Mouse (Mus musculus) NIH3T3 (cell line): ENCODE measurements around the gene Asxl1.

Experiments used
- DNase-seq: peaks from one replicate; pipeline ENCODE4 v3.0.0-alpha.2; 2012; ENCODE audit warnings: low read depth

Gene Asxl1

DNA sequence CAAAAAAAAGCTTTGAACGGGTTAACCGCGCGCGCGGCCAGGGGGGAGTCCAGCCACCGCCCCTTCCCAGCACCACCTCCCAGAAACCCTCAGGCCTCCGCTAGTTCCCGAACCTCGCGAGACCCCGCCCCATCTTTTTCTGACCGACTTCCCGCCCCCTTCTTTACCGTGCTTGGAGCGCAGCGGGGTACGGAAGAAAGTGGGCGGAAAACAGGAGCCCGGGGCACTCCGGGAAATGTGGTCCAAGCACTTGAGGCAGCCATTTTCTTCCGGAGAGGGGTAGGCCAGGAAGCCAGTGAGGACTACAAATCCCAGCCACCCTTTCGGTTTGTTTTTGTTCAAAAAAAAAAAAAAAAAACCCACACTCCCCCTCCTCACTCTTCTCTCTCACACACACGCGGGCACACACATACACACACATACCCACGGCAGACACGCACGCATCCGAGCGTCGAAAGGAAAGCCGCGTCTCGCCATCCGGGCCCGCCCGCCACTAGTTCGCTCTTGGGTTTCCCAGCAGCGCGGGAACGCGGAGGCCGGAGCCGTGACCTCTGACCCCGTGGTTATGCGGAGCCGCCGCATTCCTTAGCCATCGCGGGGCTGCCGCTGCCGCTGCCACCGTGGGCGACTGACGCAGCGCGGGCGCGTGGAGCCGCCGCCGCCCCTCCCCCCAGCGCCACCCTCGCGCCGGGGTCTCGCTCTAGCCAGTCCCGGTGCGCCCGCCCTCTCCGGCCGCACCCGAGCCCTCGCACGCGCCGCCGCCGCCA lies at the start of gene Asxl1:
Gene Asxl1, plus strand, starts transcription at position 376 of the 767 bp plus-strand sequence.
- peak; percentile 98 for DNase-seq

DNA sequence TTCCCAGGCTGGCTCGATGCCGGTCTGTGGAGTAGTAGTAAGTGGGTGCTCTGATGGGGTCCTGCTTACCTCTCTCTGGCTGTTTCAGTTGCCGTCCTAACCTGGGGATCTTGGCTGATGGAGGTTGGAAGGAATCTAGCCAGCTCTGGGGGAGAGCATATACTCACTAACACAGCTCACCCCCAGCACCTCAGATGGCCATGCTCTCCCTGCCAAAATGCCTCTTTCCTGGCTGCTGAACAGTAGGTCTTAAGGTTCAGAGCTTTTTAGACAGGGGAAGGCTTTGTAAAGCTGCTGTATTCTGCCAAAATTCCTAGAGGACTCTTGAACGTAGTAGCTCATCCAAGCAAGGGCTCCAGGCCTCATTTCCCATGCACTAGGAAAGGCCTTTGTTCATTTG lies 47.9 kb upstream of the Asxl1 start:
- DNase-seq, result no peak

DNA sequence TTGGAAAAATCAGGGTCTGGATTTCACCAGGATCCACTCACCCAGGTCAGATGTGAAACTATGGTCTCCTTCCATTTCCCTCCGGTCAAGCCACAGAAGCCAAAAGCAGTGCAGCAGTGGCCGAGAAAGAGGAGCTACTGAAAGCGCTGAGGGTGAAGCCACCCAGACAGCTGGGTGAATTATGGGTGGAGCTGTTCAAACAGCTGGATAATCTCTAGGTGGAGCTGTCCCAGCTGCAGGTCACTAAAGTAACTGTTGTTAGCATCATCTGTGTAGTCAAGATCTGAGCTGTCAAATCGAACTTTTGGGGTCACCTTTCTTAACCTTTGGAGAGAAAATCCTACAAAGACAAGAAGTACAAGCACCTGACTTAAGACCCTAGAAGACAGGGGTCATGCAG lies 47.2 kb upstream of the Asxl1 start:
- DNase-seq, result no peak

DNA sequence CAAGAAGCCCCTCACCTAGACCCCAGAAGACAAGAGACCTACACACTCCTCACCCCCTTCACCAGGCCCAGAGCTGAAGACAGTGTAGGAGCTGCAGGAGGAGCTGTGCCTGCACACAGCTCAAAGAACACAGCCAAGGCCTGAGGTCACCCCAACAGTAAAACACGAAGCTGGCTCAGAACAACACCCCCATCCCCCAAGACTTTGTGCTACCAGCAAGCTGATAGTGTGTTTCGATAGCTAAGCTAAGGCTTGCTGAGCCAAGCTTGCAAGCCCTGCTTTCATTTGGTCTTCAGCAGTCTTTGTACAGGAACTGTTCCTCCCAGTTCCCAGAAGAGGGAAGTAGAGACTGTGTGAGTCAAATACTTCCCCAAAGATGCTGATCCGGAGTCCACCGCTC lies 46.8 kb upstream of the Asxl1 start:
- DNase-seq, result peak; percentile 11

DNA sequence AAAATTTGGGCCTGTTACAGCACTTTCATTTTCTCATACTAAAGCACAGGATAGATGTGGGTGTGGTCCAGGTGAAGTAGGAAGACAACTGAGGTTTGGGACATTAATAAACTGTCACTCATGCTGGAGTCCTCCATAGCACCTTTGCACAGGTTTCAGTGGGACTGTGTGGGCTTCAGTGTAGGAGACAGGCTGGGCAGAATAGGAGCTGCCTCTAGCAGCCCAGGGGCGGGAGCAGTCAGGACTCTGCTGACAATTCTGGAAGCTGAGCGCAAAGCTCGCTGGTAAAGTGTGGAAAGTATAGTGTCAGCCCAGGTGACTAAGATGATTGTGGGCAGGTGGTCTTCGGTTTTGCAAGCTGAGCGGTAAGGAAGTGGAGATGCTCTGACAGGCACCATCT lies 44.5 kb upstream of the Asxl1 start:
- DNase-seq, result no peak

DNA sequence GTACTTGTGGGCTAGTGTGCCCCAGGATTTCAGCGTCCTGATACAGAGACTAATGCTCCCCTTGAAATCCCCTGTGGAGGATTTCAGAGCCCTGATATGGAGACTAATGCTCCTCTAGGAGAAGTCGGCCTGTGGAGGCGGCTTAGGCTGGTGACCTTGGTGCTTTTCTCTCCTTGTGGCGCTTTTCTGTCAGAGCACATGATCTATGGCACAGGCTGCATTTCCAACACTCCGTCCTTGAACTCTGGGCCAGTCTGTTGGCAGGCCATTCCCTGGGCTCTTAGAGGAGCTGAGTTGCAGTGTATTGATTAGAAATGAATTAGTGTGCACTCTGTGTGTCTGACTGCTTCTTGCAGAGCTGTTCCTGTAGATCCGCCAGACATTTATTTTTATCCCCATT lies 40.4 kb upstream of the Asxl1 start:
- no peak for DNase-seq

DNA sequence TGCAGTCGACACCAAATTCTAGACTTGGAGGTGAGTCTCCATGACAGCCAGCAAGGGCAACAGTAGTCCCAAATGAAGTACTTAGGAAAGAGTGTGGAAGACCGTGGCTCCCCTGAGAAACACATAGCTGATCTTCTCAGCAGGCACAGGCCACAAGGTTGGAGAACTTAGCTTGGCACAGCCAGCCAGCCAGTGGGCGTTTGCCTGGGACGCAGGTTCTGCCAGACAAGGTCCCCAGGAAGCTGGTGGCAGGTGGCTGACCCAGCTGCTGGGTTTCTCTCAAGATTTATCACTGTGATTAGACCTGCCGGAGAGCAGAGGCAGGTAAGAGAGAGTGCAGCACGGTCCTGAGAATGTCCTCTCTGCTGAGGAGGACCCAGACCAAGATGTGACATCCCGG lies 37.0 kb upstream of the Asxl1 start:
- DNase-seq, result no peak

DNA sequence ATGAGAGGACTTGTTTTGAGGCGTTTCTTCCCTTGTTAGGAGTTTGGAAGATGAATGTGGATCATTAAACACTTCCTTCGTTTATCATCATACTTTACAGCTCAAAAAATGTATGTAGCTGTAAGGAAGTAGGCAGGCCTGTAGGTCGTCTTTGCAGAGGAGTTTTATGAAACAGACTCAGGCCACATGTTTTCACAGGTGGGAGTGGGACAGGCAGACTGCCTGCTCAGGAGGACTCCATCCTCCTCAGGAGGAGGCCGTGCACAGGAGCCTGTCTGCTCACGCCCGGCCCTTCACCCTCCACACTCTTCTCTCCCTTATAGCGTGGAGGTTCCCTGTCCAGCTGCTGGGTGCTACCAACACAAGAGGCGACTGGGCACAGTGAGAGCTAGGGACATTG lies 36.5 kb upstream of the Asxl1 start:
- DNase-seq, result no peak

DNA sequence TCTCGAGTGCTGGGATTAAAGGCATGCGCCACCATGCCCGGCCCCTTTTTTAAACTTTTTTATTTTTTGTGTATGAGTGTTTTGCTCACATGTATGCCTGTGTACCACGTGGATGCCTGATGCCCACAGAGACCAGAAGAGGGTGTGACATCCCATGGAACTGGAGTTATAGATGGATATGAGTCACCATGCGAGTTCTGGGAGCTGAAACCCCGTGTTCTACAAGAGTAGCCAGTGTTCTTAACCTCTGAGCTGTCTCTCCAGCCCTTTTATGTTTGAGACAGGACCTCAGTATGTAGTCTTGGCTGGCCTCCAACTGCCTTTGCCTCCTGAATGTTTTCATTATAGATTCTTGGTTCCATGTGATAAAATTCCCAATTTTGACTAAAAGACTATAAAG lies 35.4 kb upstream of the Asxl1 start:
- DNase-seq, result peak; percentile 90

DNA sequence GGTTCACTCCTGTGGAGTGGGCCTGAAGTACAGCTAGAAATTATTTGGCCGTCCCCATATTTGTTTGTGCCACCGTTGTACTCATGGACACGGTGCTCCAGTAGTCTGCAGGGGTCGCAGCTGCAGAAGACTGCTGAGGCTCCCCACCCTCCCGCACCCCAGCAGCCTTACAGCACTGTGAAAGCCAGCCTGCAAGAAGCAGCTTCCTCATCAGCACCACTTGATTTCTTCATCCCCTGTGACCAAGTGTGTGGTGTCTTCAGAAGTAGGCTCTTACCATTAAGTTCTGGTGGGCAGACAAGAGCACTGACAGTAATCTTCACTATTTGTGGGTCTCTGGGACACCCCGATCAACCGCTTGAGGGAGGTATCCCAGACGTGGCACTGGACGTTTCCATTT lies 32.7 kb upstream of the Asxl1 start:
- DNase-seq, result no peak

DNA sequence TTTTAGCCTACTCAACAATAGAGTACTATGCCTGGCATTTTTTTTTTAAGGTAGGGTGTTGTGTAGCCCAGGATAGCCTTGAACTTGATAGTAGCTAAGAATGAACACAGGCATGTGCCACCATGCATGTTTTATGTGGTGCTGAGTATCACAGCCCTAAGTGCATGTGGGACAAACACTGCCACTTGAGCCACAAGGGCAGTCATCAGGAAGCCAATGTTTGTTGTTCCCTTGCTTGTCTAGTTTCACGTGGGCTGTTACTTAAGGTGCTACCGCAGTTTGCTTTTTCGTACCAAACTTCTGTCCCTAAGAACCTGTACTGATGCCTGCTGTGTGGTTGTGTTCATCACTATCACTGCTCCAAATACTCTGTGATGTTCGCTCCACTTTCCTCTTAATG lies 27.2 kb upstream of the Asxl1 start:
- no peak for DNase-seq

DNA sequence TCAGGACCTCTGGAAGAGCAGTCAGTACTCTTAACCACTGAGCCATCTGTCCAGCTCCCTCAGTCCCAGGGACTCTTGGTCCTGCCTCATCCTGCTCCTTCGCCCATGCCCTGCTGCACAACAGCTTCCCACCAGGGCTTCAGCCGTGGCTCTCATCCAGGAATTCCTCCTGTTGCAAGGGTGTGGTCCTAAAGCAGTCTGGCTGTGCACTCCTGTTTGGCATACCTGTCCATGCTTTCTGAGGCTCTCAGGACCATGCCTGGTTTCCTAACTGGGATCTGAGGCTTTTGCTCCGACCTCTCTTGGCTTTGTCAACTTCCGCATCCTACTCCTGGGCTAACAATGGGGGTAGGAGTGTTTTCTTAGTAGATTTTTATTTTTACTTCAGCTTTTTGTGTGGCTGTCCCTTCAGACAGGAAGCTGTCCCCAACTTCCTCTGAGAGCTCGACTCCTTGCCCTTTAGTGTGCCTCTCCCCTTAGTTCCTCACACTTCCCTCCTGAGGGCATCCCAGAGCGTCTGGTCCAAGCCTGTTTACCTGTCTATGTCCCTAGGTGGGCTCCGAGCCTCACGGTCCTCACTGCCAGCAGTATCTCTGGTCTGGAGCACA lies 26.5 kb upstream of the Asxl1 start:
- DNase-seq, result no peak

DNA sequence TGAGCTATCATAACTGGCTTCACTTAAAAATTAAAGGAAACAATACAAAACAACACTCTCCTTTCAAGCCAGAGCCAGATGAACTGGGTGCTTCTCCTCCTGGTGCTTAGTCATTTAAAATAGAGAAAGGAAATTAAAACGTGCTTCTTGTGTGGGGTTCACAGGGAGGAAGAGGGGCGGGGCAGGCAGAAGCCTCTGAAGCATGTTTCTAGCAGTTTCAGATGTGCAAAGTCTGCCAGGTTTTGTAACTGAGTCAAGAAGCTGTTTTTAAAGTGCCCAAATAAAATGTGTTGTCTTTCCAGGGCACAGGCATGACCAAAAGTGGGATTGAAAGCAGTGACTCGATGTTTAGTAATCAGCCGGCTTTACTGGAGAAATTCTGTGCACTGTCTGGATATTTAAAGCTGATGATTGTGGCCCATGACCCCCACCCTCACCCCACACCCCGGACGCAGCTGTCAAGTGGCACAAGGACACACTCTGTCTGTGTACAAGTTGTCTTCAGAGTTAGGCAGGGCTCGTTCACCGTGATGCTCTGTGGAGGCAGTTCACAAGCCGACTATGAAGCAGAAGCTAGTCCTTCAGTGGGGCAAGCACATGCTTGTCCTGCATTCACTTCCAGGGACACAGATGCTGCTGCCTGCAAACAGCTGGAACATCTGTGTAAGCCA lies 19.8 kb upstream of the Asxl1 start:
- peak; percentile 43 for DNase-seq

DNA sequence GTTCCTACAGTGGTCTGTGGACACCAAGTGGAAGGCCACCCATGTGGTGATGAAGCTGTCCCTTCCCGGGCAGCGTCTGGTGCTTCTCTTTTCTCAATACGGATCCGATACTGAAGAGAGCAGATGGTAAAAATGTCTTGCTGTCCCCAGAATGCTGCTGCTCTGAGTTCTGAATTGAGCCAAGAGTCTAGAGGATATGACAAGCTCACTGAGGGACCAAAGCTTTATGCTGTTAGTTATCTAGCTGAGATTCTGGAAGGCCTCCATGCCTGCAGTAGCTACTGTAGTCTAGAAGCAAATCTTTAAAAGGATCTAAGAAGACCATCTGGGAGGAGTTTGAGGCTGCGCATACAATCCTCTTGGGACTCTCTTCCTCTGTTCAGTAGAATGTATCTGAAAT lies 13.4 kb upstream of the Asxl1 start:
- no peak for DNase-seq

DNA sequence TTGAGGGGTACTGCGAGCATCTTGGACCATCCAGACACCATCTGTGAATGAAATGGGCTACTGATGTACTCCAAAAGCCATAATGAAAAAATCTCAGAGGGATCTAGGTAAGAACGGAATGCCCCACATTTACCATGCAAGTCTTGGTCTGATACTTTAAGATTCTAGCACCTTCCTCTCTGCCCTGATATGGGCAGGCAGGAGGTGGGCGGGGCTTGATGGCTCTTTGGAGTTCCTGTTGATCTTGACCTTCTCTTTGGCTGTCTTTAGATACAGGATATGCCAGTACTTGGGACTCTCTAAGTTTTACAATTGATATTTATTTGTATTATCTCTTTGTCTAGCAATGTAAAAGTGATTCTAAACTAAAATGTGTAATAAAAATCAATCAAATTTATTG lies 12.6 kb upstream of the Asxl1 start:
- no peak for DNase-seq

DNA sequence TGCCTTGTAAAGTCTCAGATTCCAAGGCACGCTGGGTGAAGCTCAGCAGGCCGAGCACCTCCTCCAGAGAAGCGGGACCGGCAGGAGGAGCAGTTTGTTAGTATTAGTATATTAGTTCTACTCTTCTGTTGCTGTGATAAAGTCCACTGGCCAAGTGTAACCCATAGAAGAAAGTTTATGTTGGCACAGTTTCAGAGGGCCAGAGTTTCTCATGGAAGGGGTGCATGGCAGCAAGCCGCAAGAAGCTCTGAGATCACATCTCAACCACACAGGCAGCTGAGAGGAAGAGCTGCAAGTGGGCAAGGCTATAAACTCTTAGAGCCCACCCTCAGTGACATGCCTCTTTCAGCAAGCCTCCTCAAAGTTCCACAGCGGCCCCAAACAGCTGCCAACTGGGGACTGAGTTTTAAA lies 11.8 kb upstream of the Asxl1 start:
- no peak for DNase-seq

DNA sequence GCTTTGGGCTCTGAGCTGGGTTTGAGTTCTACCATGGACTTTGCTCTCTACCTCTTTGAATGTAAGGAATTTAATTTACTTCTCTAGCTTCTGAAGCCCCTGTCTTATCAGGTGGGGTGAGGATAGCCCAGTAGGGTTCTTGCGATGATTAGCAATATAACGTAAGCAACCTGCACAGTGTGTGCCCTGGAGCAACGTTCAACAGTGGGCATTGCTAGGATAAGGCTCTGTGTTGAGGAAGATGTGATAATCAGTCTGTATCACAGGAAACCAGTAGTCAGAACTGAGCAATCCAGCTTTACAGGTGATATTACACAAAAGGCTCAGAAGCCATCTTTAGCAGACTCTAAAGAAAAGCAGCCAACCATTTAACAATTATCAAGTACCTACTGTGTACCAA lies 11.3 kb upstream of the Asxl1 start:
- no peak for DNase-seq

DNA sequence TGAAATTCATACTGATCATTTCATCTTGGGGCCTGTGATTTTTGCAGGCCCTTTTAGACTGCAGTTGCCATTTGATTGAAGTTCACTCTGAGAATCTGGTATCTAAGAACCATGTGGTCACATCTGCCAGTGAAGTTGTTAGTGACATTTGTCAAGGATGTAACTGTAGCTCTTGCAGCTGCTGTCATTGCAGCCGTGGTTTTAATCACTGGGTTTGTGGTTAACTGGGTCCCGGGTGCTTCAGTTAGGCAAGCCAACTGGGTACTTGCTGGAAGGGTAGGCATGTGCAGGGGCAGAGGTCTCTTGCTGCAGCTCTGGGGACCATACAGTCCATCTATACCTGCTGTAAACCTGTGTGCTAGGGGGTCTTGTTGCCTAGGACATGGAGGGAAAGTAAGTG lies 9.5 kb upstream of the Asxl1 start:
- no peak for DNase-seq

DNA sequence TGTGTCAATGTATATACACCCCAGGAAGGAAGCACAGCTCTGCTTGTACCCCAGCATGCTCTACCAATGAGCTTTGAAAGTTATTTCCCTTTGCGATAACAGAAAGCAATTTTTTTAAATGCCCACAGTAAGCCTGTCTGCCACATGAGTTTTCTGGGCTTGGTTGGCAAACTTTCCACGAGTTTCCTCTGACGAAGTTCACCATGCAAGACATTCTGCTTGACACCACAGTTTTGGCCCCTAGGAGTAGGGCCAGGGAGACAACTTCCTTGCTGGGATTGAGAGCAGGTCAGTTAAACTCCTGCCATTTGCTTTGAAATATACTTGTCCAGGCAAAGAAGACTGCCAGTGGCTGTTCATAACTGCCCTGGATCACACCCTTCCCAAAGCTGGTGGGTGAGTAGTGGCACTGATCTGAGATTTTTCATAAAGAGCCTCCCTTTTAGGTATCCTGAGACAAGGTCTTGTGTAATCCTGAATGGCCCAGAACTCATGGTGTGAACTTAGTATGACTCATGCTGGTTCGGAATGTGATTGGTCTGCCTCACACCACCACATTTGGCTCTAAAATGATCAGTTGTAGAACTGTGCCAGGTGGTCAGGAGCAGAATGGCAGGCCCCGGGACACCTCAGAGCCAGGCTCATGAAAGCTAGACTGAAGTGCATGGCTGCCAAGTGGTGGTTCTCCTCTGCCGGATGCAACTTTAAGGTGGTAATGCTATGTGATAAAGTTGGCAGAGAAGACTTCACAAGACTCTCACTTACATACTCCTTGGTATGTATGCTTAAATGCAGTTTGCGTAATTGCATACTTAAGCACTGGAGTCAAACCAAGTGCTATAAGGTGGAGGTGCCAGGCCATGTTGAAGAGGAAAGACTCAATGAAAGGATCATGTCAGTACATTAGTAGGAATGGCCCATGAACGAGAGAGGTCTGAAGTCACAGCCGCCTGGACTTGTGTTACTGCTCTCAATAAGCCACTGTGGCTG lies 7.0 kb upstream of the Asxl1 start:
- DNase-seq, result peak; percentile 81

DNA sequence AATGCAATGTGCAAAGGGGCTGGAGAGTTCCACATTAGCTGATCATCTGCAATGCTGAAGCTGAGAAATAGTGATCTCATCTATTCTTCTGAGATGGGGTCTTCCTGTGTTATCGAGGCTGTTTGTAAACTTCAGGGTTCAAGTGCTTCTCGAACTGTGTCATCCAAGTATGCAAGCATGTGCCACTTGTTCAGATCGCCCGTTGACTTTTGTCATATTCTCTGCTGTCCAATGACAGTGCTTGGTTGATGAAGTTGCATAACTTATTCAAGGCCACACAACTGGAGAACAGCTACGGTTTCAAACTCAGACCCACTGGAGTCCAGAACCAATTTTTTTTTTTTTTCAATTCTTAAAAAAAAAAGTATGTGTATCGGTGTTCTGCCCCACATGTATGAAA lies 3.5 kb upstream of the Asxl1 start:
- no peak for DNase-seq

DNA sequence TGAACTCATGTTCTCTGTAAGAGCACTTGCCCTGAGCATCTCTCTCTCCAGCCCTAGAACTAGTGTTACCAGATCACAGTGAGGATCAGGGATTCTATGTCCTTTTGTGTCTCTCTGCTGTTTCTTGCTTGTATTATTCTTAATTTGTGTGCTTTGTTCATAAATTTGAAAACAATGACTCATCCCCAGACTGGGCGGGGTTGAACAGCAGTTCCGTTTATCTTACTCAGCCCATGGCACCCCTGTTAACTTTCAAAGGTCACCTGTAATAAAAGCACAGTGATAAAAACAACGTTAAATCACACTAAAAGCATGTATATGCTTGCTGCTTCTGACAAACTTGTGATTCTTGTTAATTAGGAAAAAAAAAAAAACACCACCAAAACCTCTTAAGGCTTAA lies 3.0 kb upstream of the Asxl1 start:
- DNase-seq, result peak; percentile 21

DNA sequence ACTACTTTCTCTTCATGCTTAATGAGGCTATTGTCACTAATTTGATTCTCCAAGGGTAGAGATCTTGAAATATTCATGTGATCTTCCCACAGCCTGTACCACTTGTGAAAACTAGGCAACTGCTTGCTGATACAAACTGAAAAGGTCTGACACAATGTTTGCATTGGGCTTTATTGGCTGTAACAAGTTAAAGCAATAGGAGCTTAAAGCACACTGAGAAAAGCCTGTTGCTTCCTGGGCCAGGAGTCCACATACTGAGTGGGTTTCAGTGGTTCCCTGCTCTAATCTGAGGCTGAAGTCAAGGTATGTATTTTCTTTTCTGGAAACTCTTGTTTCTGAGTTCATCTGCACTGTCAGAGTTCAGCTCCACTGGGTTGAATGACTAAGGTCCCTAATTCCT lies 2.4 kb upstream of the Asxl1 start:
- DNase-seq, result no peak
